Mouse (Mus musculus): ENCODE results near the gene Uba2.

DNA sequence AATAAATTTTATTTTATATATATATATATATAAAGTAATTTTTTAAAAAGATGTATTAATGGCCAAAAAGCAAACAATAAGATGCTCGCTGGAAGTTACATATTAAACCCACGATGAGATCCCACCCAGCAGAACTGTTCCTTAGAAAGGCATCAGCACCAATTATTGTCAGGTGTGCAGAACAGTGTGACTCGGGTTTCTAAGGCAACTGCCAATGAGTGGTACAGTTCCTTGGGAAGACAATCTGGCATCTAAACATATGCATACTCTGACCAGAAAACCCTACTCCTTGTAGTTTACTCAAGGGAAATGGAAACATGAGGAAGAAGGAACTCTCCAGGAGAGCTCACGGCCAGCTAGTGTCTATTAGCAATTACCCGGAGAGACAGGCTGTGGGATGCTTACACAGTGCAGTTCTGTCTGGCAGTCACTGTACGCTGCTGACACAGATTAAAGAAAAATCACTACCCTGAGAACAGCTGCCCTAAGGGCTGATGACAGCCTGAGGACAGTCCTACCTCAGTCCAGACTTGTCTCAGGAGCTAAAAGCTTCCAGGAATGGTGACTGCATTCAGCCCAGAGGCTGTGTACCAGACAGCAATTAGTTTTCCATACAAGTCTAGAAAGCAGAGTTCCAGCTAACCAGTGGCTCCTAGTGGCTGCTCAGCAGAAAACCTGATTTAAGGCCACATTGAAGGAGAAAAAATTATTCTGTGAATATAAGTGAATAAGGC, 46.2 kb downstream of the Uba2 start:
- TF ChIP-seq CEBPB (IDR thresholded peaks at IDR 0.05; ENCODE audit: low read depth), result no peak
- TF ChIP-seq CTCF (IDR thresholded peaks at IDR 0.05; ENCODE audit: control insufficient read depth, insufficient read depth, insufficient read length), result no peak
- no peak for TF ChIP-seq MYOD1 (IDR thresholded peaks at IDR 0.05; ENCODE audit: control insufficient read depth, insufficient read length, low read depth)
- no peak for TF ChIP-seq MAX (IDR thresholded peaks at IDR 0.05)
- no peak for TF ChIP-seq USF1 (IDR thresholded peaks at IDR 0.05; ENCODE audit: low read depth)
